Mouse (Mus musculus) lung, adult 2 months (tissue): ENCODE results near the gene Slc2a12.

Experiments
- CTCF ChIP-seq: fragments of 200-500 bp; IDR thresholded peaks from 2 replicates; pipeline ENCODE4 v1.5.1; 2011; ENCODE audit warnings: mild to moderate bottlenecking, low read length, control low read depth; ENCODE audit not compliant: insufficient read depth
- POLR2A ChIP-seq: fragments of 200-500 bp; IDR thresholded peaks from 2 replicates; pipeline ENCODE4 v1.6.1; 2011; ENCODE audit warnings: low read depth, mild to moderate bottlenecking, control low read depth, low read length, borderline replicate concordance; ENCODE audit errors: extremely low read depth

GRCm38 (mm10) chr10:22730992-22731271 lies 86.1 kb downstream of the Slc2a12 start:
- TF ChIP-seq CTCF (no peak), POLR2A (no peak)
